Mouse (Mus musculus) small intestine, adult 2 months (tissue): ENCODE results near the gene Gpr157. TPM values are rescaled to one million over a fixed set of nuclear protein-coding genes. Genes with fewer than 3 reads are reported as not detected.

Experiments
- H3K27ac ChIP-seq: fragments of 200-500 bp; 2 replicates; pipeline ENCODE4 v1.5.1; 2012; ENCODE audit warnings: low read depth, low read length, control low read depth, inconsistent platforms; ENCODE audit not compliant: insufficient read depth
- H3K27me3 ChIP-seq: fragments of 200-500 bp; 2 replicates; pipeline ENCODE4 v1.6.1; 2012; ENCODE audit warnings: mild to moderate bottlenecking, moderate library complexity, low read length, inconsistent platforms; ENCODE audit not compliant: control insufficient read depth, insufficient read depth
- H3K36me3 ChIP-seq: fragments of 200-500 bp; 2 replicates; pipeline ENCODE4 v1.6.1; 2012; ENCODE audit warnings: mild to moderate bottlenecking, low read length, control low read depth, inconsistent platforms; ENCODE audit not compliant: control insufficient read depth, insufficient read depth
- H3K4me1 ChIP-seq: fragments of 200-500 bp; 2 replicates; pipeline ENCODE4 v1.6.1; 2012; ENCODE audit warnings: low read length, inconsistent platforms, mixed read lengths; ENCODE audit not compliant: control insufficient read depth, insufficient read depth, insufficient read length
- H3K4me3 ChIP-seq: fragments of 200-500 bp; 2 replicates; pipeline ENCODE4 v1.5.1; 2012; ENCODE audit warnings: low read depth, mild to moderate bottlenecking, control low read depth, inconsistent platforms, low read length, moderate library complexity
- CTCF ChIP-seq: fragments of 200-500 bp; IDR thresholded peaks from 2 replicates; pipeline ENCODE4 v1.5.1; 2012; ENCODE audit warnings: low read depth, mild to moderate bottlenecking, control low read depth, inconsistent platforms, low read length, moderate library complexity, mixed read lengths; ENCODE audit not compliant: insufficient replicate concordance, insufficient read length; ENCODE audit errors: extremely low read depth
- POLR2A ChIP-seq: fragments of 200-500 bp; IDR thresholded peaks from 2 replicates; pipeline ENCODE4 v1.6.1; 2012; ENCODE audit warnings: low read depth, mild to moderate bottlenecking, control low read depth, inconsistent platforms, low read length, moderate library complexity
- WGBS: fragments of 180-500 bp; shearing (Covaris S2); methylation state at CpG from one replicate; pipeline ENCODE4 v1.1.7; 2018; 5-methylcytosine and 5-hydroxymethylcytosine counted together
- polyA plus RNA-seq: library from polyadenylated mRNA; depleted of rRNA; stranded (reverse); fragments of >200 nt; gene quantifications from 2 replicates; pipeline ENCODE4 v1.2.3, GENCODE M21; 2012

Gpr157 gene
- polyA plus RNA-seq, 1 experiment: 3.5 TPM

- TF ChIP-seq POLR2A: no peak
- TF ChIP-seq CTCF: peak; percentile 39; the same call in 1 of the 2 replicates
- Histone ChIP-seq H3K4me1 (peaks cover 8% of the 10 kb centered on the region), H3K4me3 (no peak overlapping the region), H3K36me3 (no peaks in the 10 kb centered on the region), H3K27me3 (no peaks in the 10 kb centered on the region), H3K27ac (no peak overlapping the region)
- 78% methylated on average over 4 of the region's 4 CpGs for WGBS
Observed at GRCm38 (mm10) chr4:150085366-150085765, 1.8 kb upstream of the Gpr157 start.

DNA sequence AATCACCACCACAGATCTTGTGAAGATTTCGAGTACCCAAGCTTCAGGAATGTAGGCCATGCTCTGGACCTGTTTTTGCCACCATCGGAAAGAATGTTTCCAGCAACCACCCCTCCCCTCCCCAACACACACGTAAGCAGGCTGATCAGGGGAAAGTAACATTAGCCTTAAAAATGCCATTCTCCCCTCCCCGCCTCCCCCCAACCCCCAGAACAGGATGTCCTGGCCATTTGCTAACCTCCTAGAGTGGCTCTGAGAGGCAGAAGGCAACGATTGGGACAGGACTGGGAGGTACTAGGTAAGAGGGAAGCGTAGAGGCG is 364 bp upstream of the Gpr157 start:
- Histone ChIP-seq H3K4me1 (peaks cover 8% of the 10 kb centered on the region), H3K27me3 (no peaks in the 10 kb centered on the region), H3K36me3 (no peaks in the 10 kb centered on the region), H3K27ac (no peak overlapping the region), H3K4me3 (peak overlapping the region; percentile 31)
- 4% methylated on average over 7 of the region's 7 CpGs for WGBS
- TF ChIP-seq POLR2A (no peak), CTCF (no peak)

DNA sequence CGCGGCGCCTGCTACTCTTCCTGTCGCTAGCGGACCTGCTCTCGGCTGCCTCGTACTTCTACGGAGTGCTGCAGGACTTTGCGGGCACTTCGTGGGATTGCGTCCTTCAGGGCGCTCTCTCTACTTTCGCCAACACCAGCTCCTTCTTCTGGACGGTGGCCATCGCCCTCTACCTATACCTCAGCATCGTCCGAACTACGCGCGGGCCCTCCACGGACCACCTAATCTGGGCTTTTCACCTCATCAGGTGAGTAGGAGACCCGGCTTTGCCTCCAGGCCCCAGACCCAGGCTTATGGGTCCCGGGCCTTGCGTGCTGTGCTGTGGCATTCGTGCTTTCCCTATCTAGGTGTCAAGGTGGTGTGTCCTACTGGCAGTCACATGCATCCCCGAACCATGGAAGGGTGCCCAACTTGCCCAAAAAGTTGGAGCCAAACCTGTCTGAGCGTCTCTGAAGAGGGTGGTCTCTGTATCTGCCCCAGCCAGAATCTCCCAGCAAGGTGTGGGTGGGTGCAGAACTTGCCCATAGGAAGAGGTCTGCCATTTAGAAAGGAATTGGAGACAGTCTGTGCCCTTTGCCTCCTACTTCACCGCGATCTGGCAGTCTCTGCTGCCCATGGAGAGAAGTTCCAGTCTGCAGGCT is 845 bp downstream of the Gpr157 start:
- peak overlapping the region; percentile 39 for H3K27ac ChIP-seq
- no peaks in the 10 kb centered on the region for H3K36me3 ChIP-seq
- peak overlapping the region; percentile 86 for H3K4me3 ChIP-seq
- no peaks in the 10 kb centered on the region for H3K27me3 ChIP-seq
- peaks cover 13% of the 10 kb centered on the region for H3K4me1 ChIP-seq
- 13% methylated on average over 29 of the region's 29 CpGs for WGBS
- TF ChIP-seq CTCF: no peak
- no peak for TF ChIP-seq POLR2A

DNA sequence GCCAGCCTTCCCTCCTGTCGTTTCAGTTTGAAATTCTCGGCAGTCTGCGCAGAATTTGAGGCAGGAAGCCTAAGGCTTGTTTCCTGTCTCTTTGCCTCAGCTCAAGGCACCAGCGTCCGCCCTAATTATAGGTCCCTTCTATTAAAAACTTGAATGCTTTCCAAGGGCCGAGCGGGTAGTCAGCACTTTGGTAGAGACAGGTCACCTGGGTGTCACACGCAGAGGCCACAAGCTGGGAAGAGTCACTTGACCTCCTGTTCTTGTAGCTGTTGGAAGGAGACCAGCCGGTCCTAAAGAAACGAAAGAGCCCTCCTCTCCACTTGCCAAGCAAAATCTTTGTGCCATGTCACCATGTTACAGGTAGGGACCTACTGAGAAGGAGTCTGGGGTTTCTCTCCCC is 2.0 kb downstream of the Gpr157 start:
- Histone ChIP-seq H3K36me3 (no peaks in the 10 kb centered on the region), H3K4me3 (peak overlapping the region; percentile 12; the same call in 1 of the 2 replicates), H3K4me1 (peaks cover 19% of the 10 kb centered on the region), H3K27me3 (no peaks in the 10 kb centered on the region), H3K27ac (no peak overlapping the region)
- WGBS: 82% methylated on average over 10 of the region's 10 CpGs
- TF ChIP-seq CTCF (no peak), POLR2A (no peak)

DNA sequence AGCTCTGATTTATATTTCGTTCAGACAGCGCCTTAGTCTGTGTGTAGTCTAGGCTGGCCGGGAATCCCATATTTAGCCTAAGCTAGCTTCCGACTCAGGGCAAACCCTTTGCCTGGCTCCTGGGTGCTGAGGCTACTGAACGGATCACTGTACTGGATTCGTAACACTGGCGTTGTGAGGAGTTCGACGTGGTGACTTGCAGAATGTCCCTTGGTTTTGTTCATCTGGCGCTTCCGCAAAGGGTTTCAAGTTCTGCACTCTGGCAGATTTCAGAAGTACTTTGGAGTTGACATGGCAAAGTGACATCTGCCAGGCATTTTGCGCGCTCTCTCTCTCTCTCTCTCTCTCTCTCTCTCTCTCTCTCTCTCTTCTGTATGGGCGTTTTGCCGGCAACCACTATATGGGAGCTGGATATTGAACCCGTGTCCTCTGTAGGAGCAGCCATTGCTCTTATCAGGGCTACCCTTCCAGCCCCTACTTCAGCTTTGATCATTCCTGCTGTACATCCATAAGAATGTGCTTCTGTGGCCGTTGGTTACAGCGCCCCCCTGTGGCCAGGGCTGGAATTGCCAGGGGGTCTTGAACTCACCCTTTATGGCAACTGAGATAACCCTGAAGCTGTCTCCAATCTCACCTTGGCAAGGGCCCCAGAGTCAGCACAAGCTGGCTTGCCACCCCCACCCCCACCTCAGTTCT is 4.9 kb downstream of the Gpr157 start:
- peaks cover 21% of the 10 kb centered on the region for H3K4me1 ChIP-seq
- H3K4me3 ChIP-seq: no peak overlapping the region
- no peaks in the 10 kb centered on the region for H3K27me3 ChIP-seq
- no peak overlapping the region for H3K27ac ChIP-seq
- TF ChIP-seq POLR2A (no peak), CTCF (peak; percentile 78; the same call in 1 of the 2 replicates)
- H3K36me3 ChIP-seq: no peaks in the 10 kb centered on the region
- 87% methylated on average over 18 of the region's 18 CpGs for WGBS

- Histone ChIP-seq H3K36me3 (no peaks in the 10 kb centered on the region), H3K27me3 (no peaks in the 10 kb centered on the region), H3K27ac (no peak overlapping the region), H3K4me1 (peaks cover 21% of the 10 kb centered on the region), H3K4me3 (no peak overlapping the region)
- TF ChIP-seq CTCF (no peak), POLR2A (no peak)
- 73% methylated on average over 3 of the region's 3 CpGs for WGBS
Observed at GRCm38 (mm10) chr4:150092583-150092902, 5.4 kb downstream of the Gpr157 start.

GRCm38 (mm10) chr4:150093560-150094462 is 6.6 kb downstream of the Gpr157 start:
- TF ChIP-seq CTCF (no peak), POLR2A (no peak)
- Histone ChIP-seq H3K4me3 (peak overlapping the region; percentile 23; the same call in 1 of the 2 replicates), H3K4me1 (peaks cover 15% of the 10 kb centered on the region), H3K27ac (peak overlapping the region; percentile 88), H3K36me3 (no peaks in the 10 kb centered on the region), H3K27me3 (no peaks in the 10 kb centered on the region)
- WGBS: 15% methylated on average over 12 of the region's 12 CpGs

DNA sequence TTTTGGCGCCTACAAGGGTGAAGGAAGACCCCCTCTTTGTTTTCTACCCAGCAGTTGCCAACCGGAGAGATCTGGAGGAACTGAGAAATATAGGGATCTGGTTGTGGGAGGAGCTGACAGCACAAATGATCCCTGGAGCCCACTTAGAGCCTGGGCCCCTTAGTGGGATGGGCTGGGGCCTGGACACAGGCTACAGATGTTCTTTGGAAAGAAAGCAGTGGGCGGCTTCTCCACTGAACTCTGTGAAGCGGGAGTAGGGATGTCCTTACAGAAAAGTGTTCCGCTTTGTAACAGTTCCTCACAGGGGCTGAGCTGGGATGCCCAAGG is 7.3 kb downstream of the Gpr157 start:
- H3K27ac ChIP-seq: no peak overlapping the region
- H3K4me1 ChIP-seq: peaks cover 15% of the 10 kb centered on the region
- WGBS: 81% methylated on average over 5 of the region's 5 CpGs
- H3K4me3 ChIP-seq: no peak overlapping the region
- H3K36me3 ChIP-seq: no peaks in the 10 kb centered on the region
- H3K27me3 ChIP-seq: no peaks in the 10 kb centered on the region
- TF ChIP-seq CTCF: no peak
- TF ChIP-seq POLR2A: no peak
